Mouse (Mus musculus) ES-Bruce4 (cell line): ENCODE results near the gene Tsen2. TPM values are rescaled to one million over a fixed set of nuclear protein-coding genes. Genes with fewer than 3 reads are reported as not detected.

Experiments
- H3K27ac ChIP-seq: 2 replicates; pipeline ENCODE4 v1.5.1; 2012; ENCODE audit warnings: low read length, inconsistent platforms; ENCODE audit not compliant: insufficient read depth
- H3K27me3 ChIP-seq: 2 replicates; pipeline ENCODE4 v1.6.1; 2012; ENCODE audit warnings: mild to moderate bottlenecking, low read length, inconsistent platforms; ENCODE audit not compliant: control insufficient read depth, poor library complexity, insufficient read depth, severe bottlenecking
- H3K36me3 ChIP-seq: 2 replicates; pipeline ENCODE4 v1.6.1; 2012; ENCODE audit warnings: inconsistent platforms, mild to moderate bottlenecking, low read length, moderate library complexity; ENCODE audit not compliant: control insufficient read depth, poor library complexity, insufficient read depth, severe bottlenecking
- H3K4me1 ChIP-seq: one replicate; pipeline ENCODE4 v1.8.1; 2011; ENCODE audit warnings: low read length; ENCODE audit not compliant: control insufficient read depth, insufficient read depth
- H3K4me3 ChIP-seq: 2 replicates; pipeline ENCODE4 v1.5.1; 2011; ENCODE audit warnings: low read depth, mild to moderate bottlenecking, low read length
- H3K9ac ChIP-seq: 2 replicates; pipeline ENCODE4 v1.6.1; 2012; ENCODE audit warnings: low read depth, mild to moderate bottlenecking, inconsistent platforms; ENCODE audit not compliant: poor library complexity, severe bottlenecking
- H3K9me3 ChIP-seq: replicated peaks from 2 replicates; pipeline ENCODE4 v1.6.1; 2012; ENCODE audit warnings: mild to moderate bottlenecking, low read length, inconsistent platforms; ENCODE audit not compliant: control insufficient read depth, poor library complexity, insufficient read depth, severe bottlenecking
- CTCF ChIP-seq: IDR thresholded peaks from one replicate; pipeline ENCODE4 v1.8.1; 2011; ENCODE audit warnings: low read depth, low read length
- EP300 ChIP-seq: IDR thresholded peaks from 2 replicates; pipeline ENCODE4 v1.6.1; 2011; ENCODE audit warnings: low read depth, low read length; ENCODE audit not compliant: insufficient read depth
- POLR2A ChIP-seq: IDR thresholded peaks from one replicate; pipeline ENCODE4 v1.8.1; 2011; ENCODE audit warnings: low read length; ENCODE audit not compliant: insufficient read depth
- polyA plus RNA-seq: library from polyadenylated mRNA; stranded (reverse); fragments of >200 nt; gene quantifications from 2 replicates; pipeline ENCODE4 v1.2.4, GENCODE M21; 2011; ENCODE audit warnings: low read depth; ENCODE audit not compliant: missing spikeins, insufficient read depth, insufficient read length

Tsen2 gene
- polyA plus RNA-seq, 1 experiment = 28.4 TPM

DNA sequence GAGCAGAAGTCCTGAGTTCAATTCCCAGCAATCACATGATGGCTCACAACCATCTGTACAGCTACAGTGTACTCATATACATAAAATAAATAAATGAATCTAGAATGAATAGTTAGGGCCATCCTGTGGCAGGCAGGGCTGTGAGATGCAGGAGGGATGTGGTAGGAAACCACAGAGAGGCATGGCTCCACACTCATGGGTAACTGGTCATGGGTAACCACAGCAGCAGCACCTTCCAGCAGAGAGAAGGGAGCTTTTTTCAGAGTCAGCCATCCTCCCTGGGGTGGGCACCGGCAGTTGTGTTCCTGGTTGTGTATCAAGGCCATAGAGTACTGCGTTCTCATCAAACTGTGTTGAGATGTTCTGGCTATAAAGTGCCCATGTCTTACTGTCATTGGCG is 50.0 kb downstream of the Tsen2 start:
- H3K36me3 ChIP-seq = no peaks in the 10 kb centered on the region

DNA sequence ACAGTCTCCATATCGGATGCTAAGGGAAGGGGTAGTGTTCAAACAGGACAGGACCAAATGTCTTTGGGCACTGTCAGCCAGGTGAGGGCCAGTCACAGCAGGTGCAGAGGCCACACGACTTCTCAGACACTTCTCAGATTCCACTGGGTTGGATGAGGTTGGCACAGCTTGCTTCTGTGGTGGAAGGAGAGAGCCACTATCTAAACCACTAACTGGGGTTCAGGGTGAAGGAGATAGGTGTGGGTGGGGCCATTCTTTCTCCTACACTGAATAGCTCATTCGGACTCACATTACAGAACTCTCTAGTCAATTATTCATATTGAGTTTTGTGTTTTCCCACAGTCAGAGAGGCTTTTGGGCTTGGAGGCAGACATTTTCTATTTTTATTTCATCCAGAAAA is 51.2 kb downstream of the Tsen2 start:
- Histone ChIP-seq H3K4me3 (no peak overlapping the region), H3K9me3 (no peaks in the 10 kb centered on the region), H3K9ac (no peak overlapping the region), H3K4me1 (no peaks in the 10 kb centered on the region), H3K36me3 (no peaks in the 10 kb centered on the region), H3K27me3 (no peaks in the 10 kb centered on the region), H3K27ac (no peak overlapping the region)
- no peak for TF ChIP-seq POLR2A
- no peak for TF ChIP-seq CTCF
- no peak for TF ChIP-seq EP300

More for the DNA sequence above, 50.0 kb downstream of the Tsen2 start:
- no peak overlapping the region for H3K4me3 ChIP-seq
- H3K27me3 ChIP-seq = no peaks in the 10 kb centered on the region
- no peak overlapping the region for H3K27ac ChIP-seq
- TF ChIP-seq CTCF = no peak
- no peak for TF ChIP-seq POLR2A
- no peak for TF ChIP-seq EP300
- H3K4me1 ChIP-seq = no peaks in the 10 kb centered on the region
- H3K9me3 ChIP-seq = no peaks in the 10 kb centered on the region
- H3K9ac ChIP-seq = no peak overlapping the region

DNA sequence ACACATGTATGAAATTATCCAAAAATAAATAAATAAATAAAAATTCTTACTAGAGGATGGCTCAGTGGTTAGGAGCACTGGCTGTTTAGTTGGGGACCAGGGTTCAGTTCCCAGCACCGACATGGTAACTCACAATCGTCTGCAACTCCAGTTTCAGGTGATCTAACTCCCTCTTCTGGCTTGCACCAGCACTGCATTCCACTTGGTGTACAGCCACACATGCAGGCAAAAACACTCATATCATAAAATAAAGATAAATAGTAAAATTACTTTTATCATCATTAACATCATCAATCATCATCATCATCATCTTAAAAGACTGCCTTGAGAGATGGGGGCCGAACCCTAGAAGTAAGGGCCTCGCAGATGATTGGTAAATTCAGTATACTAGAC is 56.9 kb downstream of the Tsen2 start:
- Histone ChIP-seq H3K27me3 (no peaks in the 10 kb centered on the region), H3K4me3 (no peak overlapping the region), H3K27ac (no peak overlapping the region), H3K36me3 (no peaks in the 10 kb centered on the region), H3K4me1 (no peaks in the 10 kb centered on the region), H3K9ac (no peak overlapping the region), H3K9me3 (no peaks in the 10 kb centered on the region)
- TF ChIP-seq POLR2A = no peak
- TF ChIP-seq CTCF = no peak
- TF ChIP-seq EP300 = no peak

DNA sequence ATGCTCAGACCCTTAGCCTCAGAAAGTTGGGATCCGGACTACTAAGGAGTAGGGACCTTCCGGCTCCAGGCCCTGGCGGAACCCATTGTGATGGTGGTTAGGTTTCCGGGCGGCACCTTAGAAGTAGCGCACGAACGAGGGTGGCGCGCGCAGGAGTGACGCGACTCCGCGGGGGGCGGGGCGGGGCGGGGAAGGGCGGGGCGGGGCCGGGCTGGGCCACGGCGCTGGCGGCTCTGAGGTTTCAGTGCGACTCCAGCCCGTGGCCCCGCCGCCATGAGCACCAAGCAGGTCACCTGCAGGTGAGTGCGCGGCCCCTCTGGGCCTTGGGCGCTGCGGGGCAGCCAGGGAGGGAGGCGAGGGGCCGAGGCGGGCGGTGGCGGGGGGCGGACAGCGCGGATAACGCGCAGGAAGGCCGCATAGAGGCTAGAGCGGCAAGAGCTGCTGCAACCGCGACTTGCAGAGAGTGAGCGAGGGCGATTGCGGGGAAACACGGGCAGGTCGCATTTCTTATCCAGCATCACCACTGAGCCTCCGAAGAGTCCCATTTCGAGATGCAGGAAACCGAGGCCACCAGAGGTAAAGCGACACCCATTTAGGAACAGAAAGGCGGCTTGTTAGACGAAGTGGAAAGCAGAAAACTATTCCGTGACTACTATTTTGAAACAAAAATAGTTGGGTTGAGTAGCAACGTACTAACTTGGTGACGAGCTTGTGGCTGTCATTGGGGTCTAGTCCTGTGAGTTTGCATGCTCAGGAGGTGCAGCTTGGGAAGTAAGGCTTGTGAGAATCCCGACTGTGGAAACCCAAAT is 57.5 kb downstream of the Tsen2 start, which contains the start of gene Mkrn2:
TSS of gene Mkrn2 (plus strand) at position 188 of the 809 bp plus-strand sequence.
- Histone ChIP-seq H3K27me3 (no peaks in the 10 kb centered on the region), H3K4me3 (peak within 1 kb of the TSS; percentile 100), H3K4me1 (no peaks in the 10 kb centered on the region), H3K9ac (peak within 1 kb of the TSS; percentile 97), H3K36me3 (no peaks in the 10 kb centered on the region), H3K9me3 (no peaks in the 10 kb centered on the region), H3K27ac (no peak within 1 kb of the TSS)
- TF ChIP-seq POLR2A (peak; percentile 41), CTCF (no peak), EP300 (0 out of 2 replicates have a peak, but pooled peaks have one; percentile 37)

DNA sequence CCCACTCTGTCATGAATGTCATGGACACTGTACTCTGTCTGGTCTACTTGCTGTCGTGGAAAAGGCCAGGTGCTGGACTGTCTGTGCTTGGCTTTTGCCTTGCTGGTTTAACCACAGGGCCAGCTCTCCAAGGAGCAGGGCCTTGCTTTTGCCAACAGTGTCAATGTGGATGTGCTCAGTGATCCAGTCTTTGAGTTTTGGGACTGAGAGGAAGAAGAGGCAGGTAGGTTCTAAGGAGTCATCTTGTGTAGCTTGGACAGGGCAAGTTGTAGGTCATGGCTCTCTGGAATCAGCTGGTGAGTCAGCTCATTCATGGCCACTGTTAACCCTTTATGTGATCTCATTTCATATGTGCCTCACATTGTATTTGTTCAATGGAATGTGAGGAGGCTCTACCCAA is 62.0 kb downstream of the Tsen2 start:
- Histone ChIP-seq H3K9me3 (no peaks in the 10 kb centered on the region), H3K36me3 (peaks cover 11% of the 10 kb centered on the region), H3K4me3 (no peak overlapping the region), H3K4me1 (no peaks in the 10 kb centered on the region), H3K9ac (no peak overlapping the region), H3K27me3 (no peaks in the 10 kb centered on the region), H3K27ac (no peak overlapping the region)
- TF ChIP-seq CTCF (no peak), POLR2A (no peak), EP300 (no peak)

DNA sequence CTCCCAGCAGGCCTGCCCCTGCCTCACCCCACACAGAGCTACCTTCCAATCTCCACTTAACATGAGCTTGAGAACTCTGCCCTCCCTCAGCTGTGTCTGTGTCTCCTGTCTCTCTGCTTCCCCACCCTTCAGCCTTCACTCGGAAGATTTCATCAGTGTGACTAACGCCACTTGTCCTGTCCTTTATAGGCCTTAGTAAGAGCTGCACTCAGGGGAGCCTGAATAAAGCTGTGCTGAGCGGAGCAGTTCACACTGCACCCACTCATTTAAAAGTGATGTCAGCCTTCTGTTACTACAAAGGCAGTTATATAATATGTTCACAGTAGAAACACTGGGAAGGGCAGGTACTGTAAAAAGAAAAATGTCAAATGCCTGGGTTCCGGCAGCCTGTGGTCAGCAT is 63.0 kb downstream of the Tsen2 start:
- H3K4me1 ChIP-seq = no peaks in the 10 kb centered on the region
- no peak for TF ChIP-seq CTCF
- no peak for TF ChIP-seq EP300
- H3K9me3 ChIP-seq = no peaks in the 10 kb centered on the region
- H3K36me3 ChIP-seq = peaks cover 11% of the 10 kb centered on the region
- H3K4me3 ChIP-seq = no peak overlapping the region
- H3K27me3 ChIP-seq = no peaks in the 10 kb centered on the region
- no peak overlapping the region for H3K27ac ChIP-seq
- no peak overlapping the region for H3K9ac ChIP-seq
